Mouse (Mus musculus): ENCODE results near the gene Mbip. TPM values are rescaled to one million over a fixed set of nuclear protein-coding genes. Genes with fewer than 3 reads are reported as not detected.

The Mbip gene
- polyA plus RNA-seq, 1 experiment: 4.3 TPM

GRCm38 (mm10) chr12:56296524-56296923 is 49.2 kb downstream of the Mbip start:
- TF ChIP-seq FLI1 (IDR thresholded peaks at IDR 0.05; ENCODE audit: low read length) (no peak), GATA1 (IDR thresholded peaks at IDR 0.05; ENCODE audit: borderline replicate concordance, low read length) (no peak)
- H3K4me3 ChIP-seq (replicated peaks): no peak overlapping the region
- peaks cover 2% of the 10 kb centered on the region for H3K27me3 ChIP-seq (replicated peaks)
- no peaks in the 10 kb centered on the region for H3K36me3 ChIP-seq (replicated peaks; ENCODE audit: low read length)
- H3K4me1 ChIP-seq: no peaks in the 10 kb centered on the region; the same call in 1 of the 2 replicates
- H3K9me3 ChIP-seq: no peaks in the 10 kb centered on the region

GRCm38 (mm10) chr12:56295160-56295559 is 50.5 kb downstream of the Mbip start:
- H3K4me1 ChIP-seq: no peaks in the 10 kb centered on the region
- TF ChIP-seq FLI1 (IDR thresholded peaks at IDR 0.05; ENCODE audit: low read length) (no peak), GATA1 (IDR thresholded peaks at IDR 0.05; ENCODE audit: borderline replicate concordance, low read length) (no peak)
- H3K9me3 ChIP-seq: no peaks in the 10 kb centered on the region
- no peaks in the 10 kb centered on the region for H3K36me3 ChIP-seq (replicated peaks; ENCODE audit: low read length)
- no peak overlapping the region for H3K4me3 ChIP-seq (replicated peaks)
- no peaks in the 10 kb centered on the region for H3K27me3 ChIP-seq (replicated peaks)

GRCm38 (mm10) chr12:56288548-56288947 is 57.1 kb downstream of the Mbip start:
- H3K27me3 ChIP-seq (replicated peaks): no peaks in the 10 kb centered on the region
- no peak for TF ChIP-seq FLI1 (IDR thresholded peaks at IDR 0.05; ENCODE audit: low read length)
- no peak for TF ChIP-seq GATA1 (IDR thresholded peaks at IDR 0.05; ENCODE audit: borderline replicate concordance, low read length)
- H3K4me3 ChIP-seq (replicated peaks): no peak overlapping the region
- no peaks in the 10 kb centered on the region for H3K4me1 ChIP-seq
- H3K36me3 ChIP-seq (replicated peaks; ENCODE audit: low read length): no peaks in the 10 kb centered on the region
- H3K9me3 ChIP-seq: no peaks in the 10 kb centered on the region

- TF ChIP-seq FLI1 (IDR thresholded peaks at IDR 0.05; ENCODE audit: low read length) (no peak), GATA1 (IDR thresholded peaks at IDR 0.05; ENCODE audit: borderline replicate concordance, low read length) (no peak)
- H3K4me1 ChIP-seq: no peaks in the 10 kb centered on the region
- no peaks in the 10 kb centered on the region for H3K27me3 ChIP-seq (replicated peaks)
- H3K36me3 ChIP-seq (replicated peaks; ENCODE audit: low read length): no peaks in the 10 kb centered on the region
- H3K9me3 ChIP-seq: no peaks in the 10 kb centered on the region
- H3K4me3 ChIP-seq (replicated peaks): no peak overlapping the region
Measured at GRCm38 (mm10) chr12:56286828-56287227, 58.9 kb downstream of the Mbip start.

- Histone ChIP-seq H3K9me3 (no peaks in the 10 kb centered on the region), H3K4me3 (replicated peaks) (no peak overlapping the region)
- TF ChIP-seq FLI1 (IDR thresholded peaks at IDR 0.05; ENCODE audit: low read length) (no peak), GATA1 (IDR thresholded peaks at IDR 0.05; ENCODE audit: borderline replicate concordance, low read length) (no peak)
Measured at GRCm38 (mm10) chr12:56284210-56284609, 61.5 kb downstream of the Mbip start.

GRCm38 (mm10) chr12:56281649-56282048 is 64.0 kb downstream of the Mbip start:
- no peak for TF ChIP-seq FLI1 (IDR thresholded peaks at IDR 0.05; ENCODE audit: low read length)
- H3K9me3 ChIP-seq: no peaks in the 10 kb centered on the region
- H3K4me1 ChIP-seq: no peaks in the 10 kb centered on the region
- no peak overlapping the region for H3K4me3 ChIP-seq (replicated peaks)
- no peaks in the 10 kb centered on the region for H3K36me3 ChIP-seq (replicated peaks; ENCODE audit: low read length)
- no peaks in the 10 kb centered on the region for H3K27me3 ChIP-seq (replicated peaks)

More at GRCm38 (mm10) chr12:56284210-56284609, 61.5 kb downstream of the Mbip start:
- no peaks in the 10 kb centered on the region for H3K4me1 ChIP-seq
- H3K36me3 ChIP-seq (replicated peaks; ENCODE audit: low read length): no peaks in the 10 kb centered on the region
- no peaks in the 10 kb centered on the region for H3K27me3 ChIP-seq (replicated peaks)

Other genes with a start within 250 kb of the Mbip start
- gene Nkx2-1, start 191.0 kb upstream of the Mbip start, polyA plus RNA-seq (2012; ENCODE audit: insufficient read depth, low replicate concordance): not detected in 2 replicates

Data from megakaryocyte, embryonic 14.5 days (primary cell).